Mouse (Mus musculus): ENCODE data around the gene Map4k3. TPM values are rescaled to one million over a fixed set of nuclear protein-coding genes. Genes with fewer than 3 reads are reported as not detected.

Gene Map4k3
- polyA plus RNA-seq, 1 experiment from 2014 or later: 34.1 TPM

DNA sequence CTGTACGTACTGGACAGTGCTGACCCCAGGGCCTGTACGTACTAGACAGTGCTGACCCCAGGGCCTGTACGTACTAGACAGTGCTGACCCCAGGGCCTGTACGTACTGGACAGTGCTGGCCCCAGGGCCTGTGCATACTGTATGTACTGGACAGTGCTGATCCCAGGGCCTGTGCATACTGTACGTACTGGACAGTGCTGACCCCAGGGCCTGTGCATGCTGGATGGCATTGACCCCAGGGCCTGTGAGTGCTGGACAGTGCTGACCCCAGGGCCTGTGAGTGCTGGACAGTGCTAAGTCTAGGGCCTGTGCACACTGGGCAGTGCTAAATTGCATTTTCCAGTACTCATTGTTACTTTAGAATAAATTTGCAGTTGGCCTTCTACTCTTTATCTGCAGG lies 31.3 kb downstream of the Map4k3 start:
- 92% methylated on average over 5 of the region's 5 CpGs for WGBS
- Histone ChIP-seq H3K4me1 (peaks cover 23% of the 10 kb centered on the region), H3K27me3 (no peaks in the 10 kb centered on the region), H3K36me3 (replicated peaks) (no peaks in the 10 kb centered on the region), H3K4me2 (no peak overlapping the region), H3K4me3 (replicated peaks) (no peak overlapping the region), H3K9me3 (no peaks in the 10 kb centered on the region), H3K27ac (no peak overlapping the region), H3K9ac (no peak overlapping the region)
- no peak for ATAC-seq (ENCODE audit: low FRiP score)

DNA sequence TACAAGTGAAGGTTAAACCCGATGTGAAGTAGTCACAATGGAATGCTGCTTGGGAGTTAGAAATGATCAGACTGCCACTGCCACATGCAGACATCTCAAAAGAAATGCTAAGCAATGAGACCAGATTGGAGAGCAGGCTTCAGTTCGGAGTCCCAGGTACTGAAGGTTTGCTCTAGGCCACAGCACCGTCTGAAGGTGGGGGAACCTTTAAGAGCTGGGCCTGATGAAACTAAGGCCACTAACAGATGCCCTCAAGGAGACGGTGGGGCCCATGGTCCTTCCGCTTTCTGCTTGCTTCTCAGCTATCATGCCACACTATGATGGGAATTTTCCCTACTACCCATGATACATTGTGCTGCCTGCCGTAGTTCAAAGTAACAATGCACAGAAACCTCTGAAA lies 32.1 kb downstream of the Map4k3 start:
- no peaks in the 10 kb centered on the region for H3K9me3 ChIP-seq
- ATAC-seq (ENCODE audit: low FRiP score): no peak
- no peak overlapping the region for H3K4me2 ChIP-seq
- no peaks in the 10 kb centered on the region for H3K27me3 ChIP-seq
- no peak overlapping the region for H3K27ac ChIP-seq
- H3K4me1 ChIP-seq: peaks cover 18% of the 10 kb centered on the region
- 94% methylated on average over 6 of the region's 6 CpGs for WGBS
- no peak overlapping the region for H3K4me3 ChIP-seq (replicated peaks)
- no peaks in the 10 kb centered on the region for H3K36me3 ChIP-seq (replicated peaks)
- no peak overlapping the region for H3K9ac ChIP-seq

DNA sequence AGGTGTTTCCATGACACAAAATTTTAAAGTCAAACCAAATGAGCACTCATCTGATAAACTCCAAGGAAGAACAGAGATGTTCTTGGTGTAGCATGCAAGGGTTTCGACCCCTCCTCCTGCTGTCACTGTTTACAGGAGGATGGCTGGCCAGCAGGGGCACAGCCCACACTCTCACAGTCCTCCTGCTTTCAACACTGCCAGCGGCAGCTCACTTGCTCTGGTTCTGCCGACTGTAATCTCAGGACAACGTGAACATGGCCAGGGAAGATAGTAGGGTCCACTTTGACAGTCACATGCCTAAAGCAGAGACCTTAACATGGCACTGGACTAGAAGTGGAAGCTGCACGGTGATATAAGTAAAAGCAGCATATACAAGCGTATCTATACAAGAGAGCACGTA lies 34.6 kb downstream of the Map4k3 start:
- Histone ChIP-seq H3K27me3 (no peaks in the 10 kb centered on the region), H3K36me3 (replicated peaks) (no peaks in the 10 kb centered on the region), H3K9me3 (no peaks in the 10 kb centered on the region), H3K4me2 (no peak overlapping the region), H3K4me3 (replicated peaks) (no peak overlapping the region), H3K4me1 (peaks cover 19% of the 10 kb centered on the region), H3K27ac (no peak overlapping the region), H3K9ac (no peak overlapping the region)
- ATAC-seq (ENCODE audit: low FRiP score): no peak
- 77% methylated on average over 7 of the region's 7 CpGs for WGBS

DNA sequence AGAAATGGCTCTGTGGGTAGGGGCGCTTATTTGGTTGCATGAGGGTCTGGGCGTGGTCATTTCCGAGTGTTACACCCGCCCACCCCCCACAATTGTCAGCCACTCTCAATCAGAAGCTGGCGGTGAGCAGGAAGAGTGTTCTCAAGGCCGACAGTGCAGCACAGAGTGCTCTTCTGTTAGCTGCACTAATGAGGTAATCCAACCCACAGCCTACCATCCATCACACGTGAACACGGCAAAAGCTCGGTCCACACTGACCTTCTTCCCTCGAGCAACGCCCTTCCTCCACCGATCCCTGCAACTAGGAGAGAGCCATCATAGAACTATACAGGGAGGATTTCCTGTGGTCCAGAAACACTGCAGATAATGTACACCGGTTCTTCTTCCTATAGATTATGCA lies 36.1 kb downstream of the Map4k3 start:
- WGBS: 86% methylated on average over 13 of the region's 13 CpGs
- Histone ChIP-seq H3K4me2 (no peak overlapping the region), H3K9ac (no peak overlapping the region), H3K36me3 (replicated peaks) (no peaks in the 10 kb centered on the region), H3K9me3 (no peaks in the 10 kb centered on the region), H3K27me3 (no peaks in the 10 kb centered on the region), H3K4me3 (replicated peaks) (no peak overlapping the region), H3K4me1 (peaks cover 11% of the 10 kb centered on the region), H3K27ac (0 out of 2 replicates have a peak overlapping the region, but pooled peaks have one; percentile 8)
- ATAC-seq (ENCODE audit: low FRiP score): no peak

DNA sequence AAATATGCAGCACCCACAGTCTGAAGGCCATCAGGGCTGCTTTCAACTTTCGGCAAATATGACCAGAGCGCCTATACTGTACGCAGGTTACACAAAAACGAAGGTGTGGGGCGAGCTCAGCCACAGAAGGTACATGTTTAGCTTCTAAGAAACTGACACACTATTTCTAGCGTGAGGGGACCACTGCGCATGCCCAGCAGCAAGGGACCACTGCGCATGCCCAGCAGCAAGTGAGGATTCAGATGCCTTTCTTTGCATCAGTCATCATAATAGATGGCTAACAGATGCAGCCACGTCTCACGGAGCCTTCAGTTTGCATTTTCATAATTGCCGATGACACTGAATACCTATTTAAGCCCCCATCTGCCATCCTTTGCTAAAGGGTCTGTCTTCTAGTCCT lies 39.6 kb downstream of the Map4k3 start:
- WGBS: 89% methylated on average over 11 of the region's 11 CpGs

DNA sequence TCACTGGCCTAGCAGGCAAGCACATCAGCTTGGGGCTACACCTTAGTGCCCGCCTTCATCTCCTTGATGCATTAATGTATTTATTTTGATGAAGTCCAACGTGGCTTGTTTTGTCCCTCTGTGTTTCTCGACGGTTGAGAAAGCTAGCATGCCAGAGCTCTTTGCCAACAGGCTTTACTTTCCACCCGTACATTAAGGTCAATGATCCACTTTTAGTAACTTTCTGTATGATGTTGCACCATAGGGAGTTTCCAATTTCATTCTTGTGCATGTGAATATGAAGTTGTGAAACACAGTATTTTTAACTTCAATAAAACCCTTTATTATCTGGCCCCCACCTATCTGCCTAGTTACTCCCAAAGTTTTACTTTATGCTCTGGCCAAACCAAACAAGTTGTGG lies 42.2 kb downstream of the Map4k3 start:
- no peak overlapping the region for H3K27ac ChIP-seq
- H3K4me3 ChIP-seq (replicated peaks): no peak overlapping the region
- H3K9me3 ChIP-seq: no peaks in the 10 kb centered on the region
- no peaks in the 10 kb centered on the region for H3K36me3 ChIP-seq (replicated peaks)
- H3K4me2 ChIP-seq: no peak overlapping the region
- WGBS: 90% methylated on average over 5 of the region's 5 CpGs
- no peak overlapping the region for H3K9ac ChIP-seq
- peaks cover 10% of the 10 kb centered on the region for H3K4me1 ChIP-seq
- H3K27me3 ChIP-seq: no peaks in the 10 kb centered on the region
- ATAC-seq (ENCODE audit: low FRiP score): no peak

More for the DNA sequence above, 39.6 kb downstream of the Map4k3 start:
- H3K4me2 ChIP-seq: no peak overlapping the region
- H3K4me3 ChIP-seq (replicated peaks): no peak overlapping the region
- no peaks in the 10 kb centered on the region for H3K27me3 ChIP-seq
- no peak overlapping the region for H3K9ac ChIP-seq
- no peak for ATAC-seq (ENCODE audit: low FRiP score)
- H3K27ac ChIP-seq: 0 out of 2 replicates have a peak overlapping the region, but pooled peaks have one; percentile 42
- no peaks in the 10 kb centered on the region for H3K36me3 ChIP-seq (replicated peaks)
- peaks cover 10% of the 10 kb centered on the region for H3K4me1 ChIP-seq
- no peaks in the 10 kb centered on the region for H3K9me3 ChIP-seq

DNA sequence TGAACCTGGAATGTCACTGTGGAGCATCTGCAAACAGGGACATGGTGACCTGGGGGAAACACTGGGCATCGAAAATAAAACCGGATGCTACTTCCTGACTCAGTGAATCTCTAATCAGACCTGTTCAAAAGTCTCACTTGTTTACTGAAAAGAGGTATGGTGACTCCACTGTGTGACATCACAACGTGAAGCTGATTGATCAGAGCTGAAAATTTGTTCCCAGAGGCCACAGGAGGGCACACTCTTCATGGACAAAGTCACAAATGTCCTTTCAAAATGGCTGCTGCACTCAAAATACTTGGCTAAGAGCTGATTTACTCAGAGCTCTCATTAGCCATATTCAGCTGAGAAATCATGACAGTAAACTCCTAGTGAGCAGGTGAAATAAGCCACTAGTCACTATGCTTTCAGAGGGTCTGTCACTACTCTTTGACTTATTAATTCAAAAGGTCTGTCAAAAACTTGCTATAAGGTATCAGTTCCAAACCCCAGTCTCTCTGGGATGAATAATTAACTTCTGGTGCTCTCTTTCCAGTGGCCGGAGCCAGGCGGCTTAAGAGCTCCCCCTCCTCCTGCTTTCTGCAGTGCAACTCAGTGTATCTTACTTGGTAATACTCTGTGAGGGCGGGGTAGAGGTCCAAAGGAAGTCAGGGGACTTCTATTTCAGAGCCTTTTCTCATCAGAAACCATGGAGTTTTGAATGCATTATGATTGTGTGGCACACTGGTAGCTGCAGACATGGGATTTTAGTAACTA lies 44.3 kb downstream of the Map4k3 start:
- Histone ChIP-seq H3K9me3 (no peaks in the 10 kb centered on the region), H3K27ac (no peak overlapping the region), H3K27me3 (no peaks in the 10 kb centered on the region), H3K4me1 (peaks cover 7% of the 10 kb centered on the region; the same call in 1 of the 2 replicates), H3K36me3 (replicated peaks) (no peaks in the 10 kb centered on the region), H3K4me3 (replicated peaks) (no peak overlapping the region), H3K4me2 (no peak overlapping the region), H3K9ac (no peak overlapping the region)
- 50% methylated on average over 6 of the region's 6 CpGs for WGBS
- ATAC-seq (ENCODE audit: low FRiP score): 0 out of 2 replicates have a peak, but pooled peaks have one; percentile 23

DNA sequence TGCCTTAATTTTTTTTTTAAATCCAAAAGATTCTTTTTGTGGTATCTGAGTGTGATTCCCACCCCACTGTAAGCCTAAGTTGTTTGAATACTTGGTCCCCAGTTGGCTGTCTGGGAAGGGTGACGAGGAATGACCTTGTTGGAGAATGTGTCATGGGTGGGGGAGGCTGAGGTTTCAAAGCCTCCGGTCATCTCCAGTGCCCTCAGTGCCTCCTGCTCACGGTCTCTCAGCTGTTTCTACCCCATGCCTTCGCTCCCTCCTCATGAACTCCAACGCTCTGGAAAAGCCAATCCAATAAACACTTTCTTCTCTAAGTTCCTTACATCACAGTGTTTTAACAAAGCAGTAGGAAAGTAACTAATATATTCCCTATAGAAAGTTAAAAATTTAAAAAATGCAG lies 45.2 kb downstream of the Map4k3 start:
- H3K27ac ChIP-seq: no peak overlapping the region
- H3K4me2 ChIP-seq: no peak overlapping the region
- 80% methylated on average over 5 of the region's 5 CpGs for WGBS
- H3K36me3 ChIP-seq (replicated peaks): no peaks in the 10 kb centered on the region
- no peaks in the 10 kb centered on the region for H3K27me3 ChIP-seq
- ATAC-seq (ENCODE audit: low FRiP score): no peak
- H3K9ac ChIP-seq: no peak overlapping the region
- peaks cover 3% of the 10 kb centered on the region; the same call in 1 of the 2 replicates for H3K4me1 ChIP-seq
- no peaks in the 10 kb centered on the region for H3K9me3 ChIP-seq
- no peak overlapping the region for H3K4me3 ChIP-seq (replicated peaks)

DNA sequence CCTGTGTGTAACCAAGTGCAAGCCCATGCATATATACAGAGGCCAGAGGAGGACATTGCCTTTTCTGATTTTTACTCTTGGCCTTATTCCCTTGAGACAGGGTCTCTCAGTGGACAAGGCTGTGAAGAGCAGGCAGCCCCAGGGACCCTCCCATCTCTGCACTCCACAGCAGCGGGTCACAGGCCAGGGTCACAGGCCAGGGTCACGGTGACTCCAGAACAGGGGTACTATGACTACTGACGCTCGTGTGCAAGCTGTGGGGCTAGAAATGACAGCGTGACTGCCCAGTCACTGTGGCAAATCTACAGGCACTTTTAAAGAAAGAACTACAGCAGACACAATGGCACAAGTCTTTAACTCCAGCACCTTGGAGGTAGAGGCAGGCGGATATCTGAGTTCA lies 50.1 kb downstream of the Map4k3 start:
- WGBS: 69% methylated on average over 6 of the region's 6 CpGs
- Histone ChIP-seq H3K36me3 (replicated peaks) (no peaks in the 10 kb centered on the region), H3K27me3 (no peaks in the 10 kb centered on the region), H3K9me3 (no peaks in the 10 kb centered on the region), H3K4me1 (no peaks in the 10 kb centered on the region; the same call in 1 of the 2 replicates), H3K27ac (no peak overlapping the region), H3K4me2 (no peak overlapping the region), H3K9ac (no peak overlapping the region), H3K4me3 (replicated peaks) (no peak overlapping the region)
- no peak for ATAC-seq (ENCODE audit: low FRiP score)

DNA sequence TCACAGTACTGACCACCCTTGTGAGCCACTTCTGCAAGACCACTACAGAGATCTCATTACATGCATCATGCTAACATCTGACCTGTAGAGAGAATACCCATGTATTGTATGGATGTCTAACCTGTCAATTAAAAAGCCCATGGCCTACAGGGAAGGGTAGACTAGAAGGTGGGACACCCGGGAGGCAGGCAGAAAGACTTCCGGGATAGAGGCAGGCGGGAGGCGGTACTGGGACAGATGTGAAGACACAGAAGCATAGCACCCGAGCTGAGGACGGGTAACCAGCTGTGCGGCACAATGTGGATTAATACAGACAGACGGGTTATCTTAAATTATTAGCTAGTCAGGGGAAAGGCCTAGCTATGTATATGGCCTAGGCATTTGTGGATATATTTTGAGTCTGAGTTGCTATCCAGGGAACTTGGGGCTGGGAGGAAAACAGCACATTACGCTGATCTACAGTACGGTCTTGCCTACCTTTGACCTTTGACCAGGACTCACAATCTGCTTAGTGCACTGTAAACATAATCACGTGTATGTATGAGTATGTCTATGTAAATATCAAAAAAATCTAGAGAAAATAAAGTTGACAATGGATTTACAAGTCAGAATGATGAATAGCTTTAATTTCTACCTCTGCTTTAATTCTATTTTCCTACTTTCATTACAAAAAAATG lies 51.3 kb downstream of the Map4k3 start:
- no peaks in the 10 kb centered on the region for H3K36me3 ChIP-seq (replicated peaks)
- no peak for ATAC-seq (ENCODE audit: low FRiP score)
- H3K27me3 ChIP-seq: no peaks in the 10 kb centered on the region
- no peaks in the 10 kb centered on the region; the same call in 1 of the 2 replicates for H3K4me1 ChIP-seq
- no peak overlapping the region for H3K4me2 ChIP-seq
- H3K27ac ChIP-seq: no peak overlapping the region
- no peak overlapping the region for H3K9ac ChIP-seq
- H3K4me3 ChIP-seq (replicated peaks): no peak overlapping the region
- H3K9me3 ChIP-seq: no peaks in the 10 kb centered on the region
- 79% methylated on average over 11 of the region's 11 CpGs for WGBS

DNA sequence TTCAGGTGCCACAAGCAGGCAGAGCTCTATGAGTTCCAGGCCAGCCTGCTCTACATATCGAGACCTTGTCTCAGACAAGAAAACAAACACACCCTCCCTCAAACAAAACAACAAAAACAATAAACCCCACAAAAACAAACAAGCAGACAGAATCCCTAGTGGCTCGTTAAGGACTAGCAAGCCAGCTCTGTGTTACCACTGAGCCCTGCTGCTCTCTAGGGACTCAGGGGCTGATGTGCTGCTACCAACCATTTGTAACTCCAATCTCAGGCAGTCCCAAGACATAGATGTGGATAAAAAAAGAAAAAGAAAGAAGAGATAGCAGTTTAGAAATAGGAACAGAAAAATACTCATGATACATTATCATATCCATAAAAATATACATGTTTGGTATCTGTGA lies 52.1 kb downstream of the Map4k3 start:
- Histone ChIP-seq H3K36me3 (replicated peaks) (no peaks in the 10 kb centered on the region), H3K9ac (no peak overlapping the region), H3K27me3 (no peaks in the 10 kb centered on the region), H3K27ac (no peak overlapping the region), H3K9me3 (no peaks in the 10 kb centered on the region), H3K4me2 (no peak overlapping the region), H3K4me1 (no peaks in the 10 kb centered on the region; the same call in 1 of the 2 replicates), H3K4me3 (replicated peaks) (no peak overlapping the region)
- ATAC-seq (ENCODE audit: low FRiP score): no peak
- 48% methylated on average over 2 of the region's 2 CpGs for WGBS

DNA sequence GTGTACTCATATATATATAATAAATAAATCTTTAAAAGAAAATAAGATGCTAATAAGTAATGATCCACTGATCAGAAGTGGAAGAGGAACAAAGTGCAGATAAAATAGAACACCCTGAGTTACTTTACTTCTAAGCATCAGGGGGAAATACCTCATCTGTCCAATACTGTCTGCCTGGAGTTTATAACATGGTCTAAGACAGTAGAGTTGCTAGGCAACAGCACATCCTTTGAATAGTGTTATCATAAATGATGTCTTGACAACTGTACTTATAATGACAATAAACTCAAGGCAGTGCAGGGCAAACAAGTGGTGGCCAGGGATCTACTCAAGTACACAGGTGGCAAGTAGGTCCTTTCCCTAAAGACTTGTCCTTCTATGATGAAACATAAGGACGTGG lies 57.9 kb downstream of the Map4k3 start:
- Histone ChIP-seq H3K36me3 (replicated peaks) (no peaks in the 10 kb centered on the region), H3K27me3 (no peaks in the 10 kb centered on the region), H3K9ac (no peak overlapping the region), H3K27ac (no peak overlapping the region), H3K4me3 (replicated peaks) (no peak overlapping the region), H3K9me3 (no peaks in the 10 kb centered on the region), H3K4me2 (no peak overlapping the region), H3K4me1 (no peaks in the 10 kb centered on the region)
- no peak for ATAC-seq (ENCODE audit: low FRiP score)
- WGBS: 88% methylated on average over 1 of the region's 1 CpGs

DNA sequence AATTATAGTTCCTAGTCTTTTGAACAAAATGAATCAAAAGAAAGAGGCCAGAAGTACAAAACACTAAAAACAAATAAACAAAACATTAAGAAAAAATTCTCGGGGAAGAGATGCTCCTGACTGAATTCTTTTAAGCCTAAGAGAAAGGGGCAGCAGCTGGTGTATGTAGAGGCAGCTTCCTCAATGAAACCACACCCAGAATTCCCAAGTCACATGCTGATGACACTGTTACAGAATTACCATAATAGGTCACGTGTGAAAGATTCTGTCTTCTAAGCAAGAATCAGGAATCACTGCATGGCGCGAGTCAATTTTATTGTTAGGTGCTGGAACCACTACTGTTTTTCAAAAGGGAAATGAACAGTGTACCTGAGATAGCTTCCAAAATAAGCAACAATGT lies 64.7 kb downstream of the Map4k3 start:
- no peak overlapping the region for H3K27ac ChIP-seq
- no peaks in the 10 kb centered on the region for H3K36me3 ChIP-seq (replicated peaks)
- H3K4me1 ChIP-seq: peaks cover 8% of the 10 kb centered on the region
- no peaks in the 10 kb centered on the region for H3K9me3 ChIP-seq
- WGBS: 86% methylated on average over 4 of the region's 4 CpGs
- H3K9ac ChIP-seq: no peak overlapping the region
- no peak overlapping the region for H3K4me2 ChIP-seq
- no peaks in the 10 kb centered on the region for H3K27me3 ChIP-seq
- ATAC-seq (ENCODE audit: low FRiP score): no peak
- no peak overlapping the region for H3K4me3 ChIP-seq (replicated peaks)
